Mouse (Mus musculus): ENCODE measurements around the gene Mapk10.

DNA sequence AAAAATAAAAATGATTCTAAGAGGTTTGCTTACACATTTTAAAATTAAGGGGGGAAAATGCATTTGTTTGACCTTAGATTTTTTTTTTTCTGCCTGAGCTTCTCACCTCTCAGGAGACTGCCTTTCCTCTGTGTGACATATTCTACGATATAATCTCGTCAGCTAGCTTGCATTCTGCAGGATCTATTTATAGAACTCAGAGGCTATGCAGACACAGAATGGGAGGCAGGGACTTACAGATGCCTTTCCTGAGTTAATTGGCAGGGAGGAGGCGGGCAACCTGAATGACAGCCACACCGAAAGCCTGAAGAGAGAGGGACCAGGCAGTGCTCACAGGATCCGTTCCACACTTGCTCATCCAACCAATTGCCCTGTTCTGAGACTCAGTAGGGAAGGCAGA, 34.1 kb downstream of the Mapk10 start:
- TF ChIP-seq CTCF (conservative IDR thresholded peaks at IDR 0.05; ENCODE audit: low read length) (no peak), NANOG (IDR thresholded peaks at IDR 0.05; ENCODE audit: borderline replicate concordance, low read length) (no peak), POU5F1 (IDR thresholded peaks at IDR 0.05; ENCODE audit: borderline replicate concordance, low read length) (no peak)
